In genomic region chr5:129847558-129847820, GRCm38 (mm10) we compare ENCODE assay signal across 7 mouse cellular contexts. TPM values are rescaled to one million over a fixed set of nuclear protein-coding genes. Genes with fewer than 3 reads are reported as not detected.
DNase-seq lines count a peak whose midpoint lies in the region; ATAC-seq and TF ChIP-seq lines count a peak whose summit lies in the region.

No protein-coding gene starts in this region.

- H3K4me2 ChIP-seq in embryonic facial prominence, embryonic 14.5 days (ENCODE audit: low read depth, low read length): peak overlapping the region; percentile 74
- H3K4me2 ChIP-seq in limb, embryonic 12.5 days: peak overlapping the region; percentile 69

- H3K9me3 ChIP-seq in embryonic facial prominence, embryonic 14.5 days (ENCODE audit: control insufficient read depth, low read length): no peaks in the 10 kb centered on the region
- H3K9me3 ChIP-seq in limb, embryonic 12.5 days: no peaks in the 10 kb centered on the region

- no peak for TF ChIP-seq POLR2A in liver, adult 2 months (IDR thresholded peaks at IDR 0.05; ENCODE audit: extremely low read depth, insufficient read depth, low read length)
- TF ChIP-seq POLR2A in olfactory bulb, adult 2 months (IDR thresholded peaks at IDR 0.05; ENCODE audit: insufficient read depth, low read depth, low read length): no peak

- H3K9ac ChIP-seq in liver, adult 2 months (ENCODE audit: low read depth, low read length): peak overlapping the region; percentile 58
- H3K9ac ChIP-seq in embryonic facial prominence, embryonic 14.5 days (ENCODE audit: low read depth, low read length): peak overlapping the region; percentile 85
- peak overlapping the region; percentile 73 for H3K9ac ChIP-seq in limb, embryonic 12.5 days (replicated peaks)

- no peaks in the 10 kb centered on the region for H3K4me1 ChIP-seq in liver, adult 2 months (ENCODE audit: control insufficient read depth, insufficient read depth, low read length)
- H3K4me1 ChIP-seq in embryonic facial prominence, embryonic 14.5 days (ENCODE audit: control insufficient read depth, insufficient read depth, low read length): no peaks in the 10 kb centered on the region; the same call in 1 of the 2 replicates
- H3K4me1 ChIP-seq in limb, embryonic 12.5 days (replicated peaks): peaks cover 7% of the 10 kb centered on the region
- H3K4me1 ChIP-seq in olfactory bulb, adult 2 months (ENCODE audit: control insufficient read depth, insufficient read depth, low read length): peaks cover 2% of the 10 kb centered on the region; the same call in 1 of the 2 replicates

- ATAC-seq in embryonic facial prominence, embryonic 14.5 days (ENCODE audit: low read depth): no peak
- no peak; the same call in 1 of the 2 replicates for ATAC-seq in limb, embryonic 12.5 days (ENCODE audit: insufficient number of reproducible peaks, insufficient read depth, low FRiP score, low TSS enrichment, low read depth)

- peaks cover 3% of the 10 kb centered on the region; the same call in 1 of the 2 replicates for H3K79me2 ChIP-seq in liver, adult 2 months (ENCODE audit: control insufficient read depth, insufficient read depth, low read length)

- peak overlapping the region; percentile 70 for H3K4me3 ChIP-seq in liver, adult 2 months (ENCODE audit: insufficient read depth, low read depth, low read length)
- peak overlapping the region; percentile 72 for H3K4me3 ChIP-seq in embryonic facial prominence, embryonic 14.5 days (ENCODE audit: low read depth, low read length)
- H3K4me3 ChIP-seq in limb, embryonic 12.5 days (replicated peaks): peak overlapping the region; percentile 64
- peak overlapping the region; percentile 72 for H3K4me3 ChIP-seq in olfactory bulb, adult 2 months (ENCODE audit: insufficient read depth, low read depth, low read length)

- H3K36me3 ChIP-seq in liver, adult 2 months (ENCODE audit: control insufficient read depth, insufficient read depth, low read length): peaks cover 17% of the 10 kb centered on the region
- peaks cover 27% of the 10 kb centered on the region for H3K36me3 ChIP-seq in embryonic facial prominence, embryonic 14.5 days (ENCODE audit: control insufficient read depth, insufficient read depth, low read length)
- peaks cover 46% of the 10 kb centered on the region for H3K36me3 ChIP-seq in limb, embryonic 12.5 days

- WGBS in liver, adult 2 months: 20% methylated on average over 8 of the region's 8 CpGs
- WGBS in embryonic facial prominence, embryonic 14.5 days: 53% methylated on average over 8 of the region's 8 CpGs
- 60% methylated on average over 8 of the region's 8 CpGs for WGBS in limb, embryonic 12.5 days
- WGBS in olfactory bulb, adult 2 months: 48% methylated on average over 8 of the region's 8 CpGs

- no peak overlapping the region for H3K27ac ChIP-seq in liver, adult 2 months (replicated peaks; ENCODE audit: insufficient read depth, low read depth, low read length)
- 0 out of 2 replicates have a peak overlapping the region, but pooled peaks have one; percentile 28 for H3K27ac ChIP-seq in embryonic facial prominence, embryonic 14.5 days (replicated peaks; ENCODE audit: low read depth, low read length)
- no peak overlapping the region for H3K27ac ChIP-seq in limb, embryonic 12.5 days
- no peak overlapping the region for H3K27ac ChIP-seq in olfactory bulb, adult 2 months (ENCODE audit: insufficient read depth, low read depth, low read length)

- no peaks in the 10 kb centered on the region for H3K27me3 ChIP-seq in liver, adult 2 months (ENCODE audit: control insufficient read depth, insufficient read depth, low read length)
- no peaks in the 10 kb centered on the region for H3K27me3 ChIP-seq in embryonic facial prominence, embryonic 14.5 days (replicated peaks; ENCODE audit: control insufficient read depth, insufficient read depth, low read length)
- H3K27me3 ChIP-seq in limb, embryonic 12.5 days: no peaks in the 10 kb centered on the region

- TF ChIP-seq CTCF in liver, adult 2 months (IDR thresholded peaks at IDR 0.05; ENCODE audit: low read depth, low read length): no peak
- no peak for TF ChIP-seq CTCF in olfactory bulb, adult 2 months (IDR thresholded peaks at IDR 0.05; ENCODE audit: insufficient read depth, low read depth, low read length)

- DNase-seq in liver, adult 2 months (ENCODE audit: extremely low read depth, low read depth, low spot score): no peak
- DNase-seq in liver: no peak
- no peak for DNase-seq in embryonic facial prominence, embryonic 14.5 days (ENCODE audit: low spot score)
- DNase-seq in cerebellum, adult 11 months: no peak
- DNase-seq in lung, postnatal 36 days: no peak

RNA-seq across cellular contexts. Expression of gene Sumf2, which starts 0.7 kb away (rescaled TPM):
- 5.8 and 6.0 TPM in 2 replicates for total RNA-seq in liver, adult 2 months (2014; rRNA removed)
- 8.9 and 10.2 TPM in 2 replicates for polyA plus RNA-seq in liver, adult 2 months (2012; rRNA removed)
- 45.6 and 60.6 TPM in 2 replicates for polyA plus RNA-seq in embryonic facial prominence, embryonic 14.5 days (2014; fragmentation: Nextera tagmentation; extraction: Ambion mirVana)
- 67.6 and 74.2 TPM in 2 replicates for polyA plus RNA-seq in limb, embryonic 12.5 days (2016; fragmentation: Nextera tagmentation; extraction: Ambion mirVana)
- polyA plus RNA-seq in olfactory bulb, adult 2 months (2012; ENCODE audit: insufficient read depth, insufficient read length, low replicate concordance, missing spikeins): not detected in 2 replicates

RNA-seq across cellular contexts. Expression of gene Chchd2, which starts 39.8 kb away (rescaled TPM):
- total RNA-seq in liver, adult 2 months (2014; rRNA removed): 1,393 and 1,612 TPM in 2 replicates
- 1,062 and 1,287 TPM in 2 replicates for polyA plus RNA-seq in liver, adult 2 months (2012; rRNA removed)
- 850 and 911 TPM in 2 replicates for polyA plus RNA-seq in embryonic facial prominence, embryonic 14.5 days (2014; fragmentation: Nextera tagmentation; extraction: Ambion mirVana)
- polyA plus RNA-seq in limb, embryonic 12.5 days (2016; fragmentation: Nextera tagmentation; extraction: Ambion mirVana): 926 and 978 TPM in 2 replicates
- polyA plus RNA-seq in olfactory bulb, adult 2 months (2012; ENCODE audit: insufficient read depth, insufficient read length, low replicate concordance, missing spikeins): not detected in 2 replicates

RNA-seq across cellular contexts. Expression of gene Zbed5, which starts 48.0 kb away (rescaled TPM):
- 5.1 and 5.8 TPM in 2 replicates for total RNA-seq in liver, adult 2 months (2014; rRNA removed)
- 0.62 TPM in 2 replicates for polyA plus RNA-seq in liver, adult 2 months (2012; rRNA removed)
- polyA plus RNA-seq in embryonic facial prominence, embryonic 14.5 days (2014; fragmentation: Nextera tagmentation; extraction: Ambion mirVana): 5.6 and 9.3 TPM in 2 replicates
- polyA plus RNA-seq in limb, embryonic 12.5 days (2016; fragmentation: Nextera tagmentation; extraction: Ambion mirVana): 10.9 and 11.9 TPM in 2 replicates
- not detected in 2 replicates for polyA plus RNA-seq in olfactory bulb, adult 2 months (2012; ENCODE audit: insufficient read depth, insufficient read length, low replicate concordance, missing spikeins)

RNA-seq across cellular contexts. Expression of gene Phkg1, which starts 50.9 kb away (rescaled TPM):
- 0.13 and 0.28 TPM in 2 replicates for total RNA-seq in liver, adult 2 months (2014; rRNA removed)
- 0.07 and 0.15 TPM in 2 replicates for polyA plus RNA-seq in liver, adult 2 months (2012; rRNA removed)
- polyA plus RNA-seq in embryonic facial prominence, embryonic 14.5 days (2014; fragmentation: Nextera tagmentation; extraction: Ambion mirVana): 0.50 and 0.54 TPM in 2 replicates
- 0.24 and 0.36 TPM in 2 replicates for polyA plus RNA-seq in limb, embryonic 12.5 days (2016; fragmentation: Nextera tagmentation; extraction: Ambion mirVana)
- polyA plus RNA-seq in olfactory bulb, adult 2 months (2012; ENCODE audit: insufficient read depth, insufficient read length, low replicate concordance, missing spikeins): not detected in 2 replicates
